Mouse (Mus musculus) megakaryocyte-erythroid progenitor cell, adult 5-6 weeks (primary cell): ENCODE data around the gene Ect2. TPM values are rescaled to one million over a fixed set of nuclear protein-coding genes. Genes with fewer than 3 reads are reported as not detected.

Source experiments
- ATAC-seq: replicated peaks from 2 replicates; pipeline ENCODE4 v1.8.0; 2016; ENCODE audit warnings: mild to moderate bottlenecking, inconsistent platforms; ENCODE audit not compliant: severe bottlenecking, poor library complexity, low FRiP score, low TSS enrichment
- total RNA-seq, 2 experiments: library from RNA; stranded (forward) in 1 of 2; stranded (reverse) in 1 of 2; fragments of 200-1000, 215-1000 nt in 1 of 2; fragments of >200 nt in 1 of 2; fragmentation: Nextera tagmentation in 1 of 2; gene quantifications; 2 replicates each; pipeline ENCODE4 v1.2.3; 2014 to 2017

Ect2 gene
- total RNA-seq, 2 experiments from 2014 or later = 39.2 to 42.6 TPM

GRCm38 (mm10) chr3:27081229-27082060, 72.2 kb downstream of the Ect2 start:
- no peak for ATAC-seq

- ATAC-seq = no peak
Observed at GRCm38 (mm10) chr3:27080061-27080770, 73.5 kb downstream of the Ect2 start.

- peak; percentile 68 for ATAC-seq
Observed at GRCm38 (mm10) chr3:27073884-27074283, 79.8 kb downstream of the Ect2 start.

- no peak for ATAC-seq
Observed at GRCm38 (mm10) chr3:27071706-27072105, 82.0 kb downstream of the Ect2 start.

GRCm38 (mm10) chr3:27070340-27070739, 83.3 kb downstream of the Ect2 start:
- ATAC-seq = no peak

- no peak for ATAC-seq
Observed at GRCm38 (mm10) chr3:27067206-27067605, 86.5 kb downstream of the Ect2 start.

- no peak for ATAC-seq
Observed at GRCm38 (mm10) chr3:27064886-27065285, 88.8 kb downstream of the Ect2 start.

- ATAC-seq = no peak
Observed at GRCm38 (mm10) chr3:27063399-27064260, 90.0 kb downstream of the Ect2 start.

GRCm38 (mm10) chr3:27060441-27060840, 93.2 kb downstream of the Ect2 start:
- ATAC-seq = no peak

GRCm38 (mm10) chr3:27059529-27060322, 94.0 kb downstream of the Ect2 start:
- no peak for ATAC-seq

GRCm38 (mm10) chr3:27055471-27055870, 98.2 kb downstream of the Ect2 start:
- no peak for ATAC-seq

GRCm38 (mm10) chr3:27054766-27055165, 98.9 kb downstream of the Ect2 start:
- ATAC-seq = no peak

Other genes starting within 250 kb of the Ect2 start
- gene Nceh1, start 29.1 kb upstream of the Ect2 start, total RNA-seq (2014; fragmentation: Nextera tagmentation) = 4.3 and 8.4 TPM in 2 replicates
- 6.4 and 16.3 TPM in 2 replicates for gene Nceh1, start 29.1 kb upstream of the Ect2 start, total RNA-seq (2017)
- gene Tnfsf10, start 163.2 kb upstream of the Ect2 start, total RNA-seq (2014; fragmentation: Nextera tagmentation) = 3.8 and 12.4 TPM in 2 replicates
- gene Tnfsf10, start 163.2 kb upstream of the Ect2 start, total RNA-seq (2017) = 0.70 and 4.2 TPM in 2 replicates
- gene Ghsr, start 217.5 kb upstream of the Ect2 start, total RNA-seq (2014; fragmentation: Nextera tagmentation) = not detected in 2 replicates
- gene Ghsr, start 217.5 kb upstream of the Ect2 start, total RNA-seq (2017) = not detected in 2 replicates